9 mouse cellular contexts compared by ENCODE assay signal in the genomic region with DNA sequence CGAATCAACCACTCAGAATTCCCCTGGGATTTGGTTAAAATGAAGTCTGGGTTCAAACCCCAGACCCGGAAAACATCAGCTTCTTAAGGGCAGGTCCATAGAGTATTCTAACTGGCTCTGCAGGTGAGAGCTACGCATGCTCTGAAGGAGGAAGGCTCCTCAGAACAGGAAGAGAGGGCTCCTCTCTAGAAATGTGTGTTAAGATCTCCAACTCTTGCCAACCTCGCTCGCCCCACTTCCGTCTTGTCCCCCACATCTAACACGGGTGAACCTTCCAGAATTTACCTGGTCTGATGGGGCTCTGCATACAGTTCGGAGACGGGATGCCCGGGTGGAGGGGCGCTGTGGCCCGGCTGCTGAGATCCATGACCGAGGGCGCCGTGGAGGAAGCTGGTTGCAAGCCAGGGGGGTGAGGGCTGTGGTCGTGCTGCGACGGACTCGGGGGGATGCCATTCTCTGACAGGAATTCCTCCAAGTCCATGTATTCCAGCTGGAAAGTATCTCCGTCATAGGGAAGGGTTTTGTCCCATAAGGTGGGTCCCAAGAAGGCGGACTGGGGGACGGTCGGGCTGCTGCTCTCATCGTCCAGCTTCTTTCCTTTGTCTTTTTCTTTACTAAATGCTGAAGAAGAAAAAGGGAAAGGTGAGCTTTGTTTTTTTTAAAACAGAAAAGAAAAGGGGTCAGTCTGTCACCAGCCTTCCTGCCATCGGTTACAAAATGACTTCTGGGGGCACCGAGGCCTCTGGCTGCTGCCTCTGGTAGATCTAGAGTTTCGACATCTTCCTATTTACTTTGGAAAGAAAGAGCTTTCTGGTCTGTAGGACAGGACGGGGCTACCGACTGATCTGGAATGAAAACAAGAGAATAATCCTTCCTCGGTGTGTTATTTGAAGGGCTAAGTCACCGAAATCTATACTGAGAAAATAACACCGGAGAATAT. TPM values are rescaled to one million over a fixed set of nuclear protein-coding genes. Genes with fewer than 3 reads are reported as not detected.
DNase-seq lines count a peak whose midpoint lies in the region; ATAC-seq lines count a peak whose summit lies in the region.
"Had no signal": no experiment of that assay in that cellular context is flagged by ENCODE, and none has a peak within 500 bp of the region (broad histone marks: within the 10 kb centered on the region; RNA-seq: fewer than 3 reads in every experiment).

No protein-coding gene starts in this region.

- ATAC-seq in heart, embryonic 13.5 days (ENCODE audit: extremely low read depth, insufficient number of reproducible peaks, low FRiP score, low TSS enrichment), result no peak
- no peak for ATAC-seq in midbrain, embryonic 16.5 days

- WGBS in heart, embryonic 13.5 days, result 49% methylated on average over 32 of the region's 32 CpGs
- WGBS in hindbrain, embryonic 10.5 days, result 38% methylated on average over 32 of the region's 32 CpGs
- WGBS in midbrain, embryonic 16.5 days, result 47% methylated on average over 32 of the region's 32 CpGs

- peak overlapping the region; percentile 98 for H3K4me2 ChIP-seq in heart, embryonic 13.5 days
- H3K4me2 ChIP-seq in midbrain, embryonic 16.5 days (ENCODE audit: low read length), result peak overlapping the region; percentile 99

- DNase-seq in heart, postnatal 4 days, result no peak
- peak; percentile 9 to 17 for DNase-seq in CD8-positive naive resting alpha-beta T cell, adult 2 months (ENCODE audit: low read depth in 2 of 2, low spot score in 2 of 2)
- no peak for DNase-seq in hindbrain, embryonic 10.5 days (ENCODE audit: low spot score)
- no peak for DNase-seq in yolk sac, embryonic 10.5 days (ENCODE audit: low spot score)
- no peak for DNase-seq in ovary, postnatal 10 days (ENCODE audit: low spot score)
- DNase-seq in cerebellum, adult 9-11 months, result no peak

- H3K27ac ChIP-seq in heart, embryonic 13.5 days (replicated peaks), result no peak overlapping the region; the same call in 1 of the 2 replicates
- no peak overlapping the region for H3K27ac ChIP-seq in hindbrain, embryonic 10.5 days
- no peak overlapping the region for H3K27ac ChIP-seq in midbrain, embryonic 16.5 days (ENCODE audit: low read length)

- peaks cover 39% of the 10 kb centered on the region for H3K27me3 ChIP-seq in heart, embryonic 13.5 days (replicated peaks)
- H3K27me3 ChIP-seq in hindbrain, embryonic 10.5 days (ENCODE audit: insufficient read depth, poor library complexity, severe bottlenecking), result peaks cover 82% of the 10 kb centered on the region
- peaks cover 12% of the 10 kb centered on the region for H3K27me3 ChIP-seq in midbrain, embryonic 16.5 days (ENCODE audit: control insufficient read depth, insufficient read depth, low read depth, low read length)

- peak overlapping the region; percentile 62 for H3K4me3 ChIP-seq in heart, embryonic 13.5 days
- H3K4me3 ChIP-seq in hindbrain, embryonic 10.5 days, result peak overlapping the region; percentile 57
- H3K4me3 ChIP-seq in midbrain, embryonic 16.5 days (ENCODE audit: low read depth, low read length), result peak overlapping the region; percentile 60
- H3K4me3 ChIP-seq: myocyte had no signal

- no peaks in the 10 kb centered on the region for H3K36me3 ChIP-seq in heart, embryonic 13.5 days
- H3K36me3 ChIP-seq in hindbrain, embryonic 10.5 days, result no peaks in the 10 kb centered on the region
- H3K36me3 ChIP-seq in midbrain, embryonic 16.5 days (ENCODE audit: control insufficient read depth, insufficient read depth, low read length), result no peaks in the 10 kb centered on the region

- H3K4me1 ChIP-seq in heart, embryonic 13.5 days, result peaks cover 44% of the 10 kb centered on the region
- peaks cover 39% of the 10 kb centered on the region for H3K4me1 ChIP-seq in hindbrain, embryonic 10.5 days (replicated peaks)
- H3K4me1 ChIP-seq in midbrain, embryonic 16.5 days (ENCODE audit: control insufficient read depth, insufficient read depth, low read length), result peaks cover 14% of the 10 kb centered on the region; the same call in 1 of the 2 replicates

- no peaks in the 10 kb centered on the region for H3K9me3 ChIP-seq in heart, embryonic 13.5 days
- H3K9me3 ChIP-seq in hindbrain, embryonic 10.5 days, result no peaks in the 10 kb centered on the region
- H3K9me3 ChIP-seq in midbrain, embryonic 16.5 days (replicated peaks; ENCODE audit: control insufficient read depth, low read length, poor library complexity, severe bottlenecking), result no peaks in the 10 kb centered on the region

- no peak overlapping the region for H3K9ac ChIP-seq in heart, embryonic 13.5 days
- no peak overlapping the region; the same call in 1 of the 2 replicates for H3K9ac ChIP-seq in midbrain, embryonic 16.5 days (ENCODE audit: low read depth, low read length)

RNA-seq across cellular contexts. Expression of gene Hlf, which starts 2.9 kb away (rescaled TPM):
- 3.0 and 3.3 TPM in 2 replicates for polyA plus RNA-seq in heart, embryonic 13.5 days (2015; fragmentation: Nextera tagmentation; extraction: Ambion mirVana)
- 10 to 100 TPM; 16.6 to 19.0 TPM for total RNA-seq in heart, postnatal 4 days (2021)
- 1.0 and 1.9 TPM in 2 replicates for polyA plus RNA-seq in hindbrain, embryonic 10.5 days (2016; fragmentation: Nextera tagmentation; extraction: Ambion mirVana)
- polyA plus RNA-seq in midbrain, embryonic 16.5 days (2015; fragmentation: Nextera tagmentation; extraction: Ambion mirVana), result 6.6 and 6.9 TPM in 2 replicates

Comparison
In these comparisons a context has a peak if more than half of its experiments do, and no peak if none do; other contexts are left out.
1. DNase-seq: peak in CD8-positive naive resting alpha-beta T cell, adult 2 months (2 of 2); none in heart, postnatal 4 days (single experiment), hindbrain, embryonic 10.5 days (single experiment), yolk sac, embryonic 10.5 days (single experiment), ovary, postnatal 10 days (single experiment) and cerebellum, adult 9-11 months (single experiment).
2. Peak in every context shown above with its lines, with median percentiles within 50 percentile points of each other: H3K4me3 ChIP-seq.